Mouse (Mus musculus): Measurements from ENCODE around the gene Haus3.

- TF ChIP-seq POLR2A (IDR thresholded peaks at IDR 0.05; ENCODE audit: insufficient read length, low read depth) (no peak), USF1 (IDR thresholded peaks at IDR 0.05; ENCODE audit: low read depth) (no peak), CEBPB (IDR thresholded peaks at IDR 0.05; ENCODE audit: insufficient read depth, poor library complexity, severe bottlenecking) (no peak), MAX (IDR thresholded peaks at IDR 0.05; ENCODE audit: low read depth) (no peak)
Observed at GRCm38 (mm10) chr5:34188856-34189255, 19.5 kb upstream of the Haus3 start.
